Mouse (Mus musculus): Measurements from ENCODE around the gene Ntf5.
"Not testable (repeated sequence)": the region's sequence is repeated elsewhere in the genome, so short reads cannot be mapped to it uniquely, and the experiment has no call there.

Gene Ntf5

GRCm38 (mm10) chr7:45460377-45460776 lies 46.9 kb downstream of the Ntf5 start:
- DNase-seq (ENCODE audit: low read depth, low spot score) = no peak
- Histone ChIP-seq H3K27me3 (ENCODE audit: control insufficient read depth, insufficient read depth, low read length, poor library complexity, severe bottlenecking) (no peaks in the 10 kb centered on the region), H3K36me3 (ENCODE audit: control insufficient read depth, insufficient read depth, low read length, poor library complexity, severe bottlenecking) (peaks cover 11% of the 10 kb centered on the region)

GRCm38 (mm10) chr7:45460860-45461314 lies 47.4 kb downstream of the Ntf5 start:
- H3K36me3 ChIP-seq (ENCODE audit: control insufficient read depth, insufficient read depth, low read length, poor library complexity, severe bottlenecking) = peaks cover 11% of the 10 kb centered on the region
- no peak for DNase-seq (ENCODE audit: low read depth, low spot score)
- H3K27me3 ChIP-seq (ENCODE audit: control insufficient read depth, insufficient read depth, low read length, poor library complexity, severe bottlenecking) = no peaks in the 10 kb centered on the region

- DNase-seq (ENCODE audit: low read depth, low spot score) = no peak
- peaks cover 11% of the 10 kb centered on the region for H3K36me3 ChIP-seq (ENCODE audit: control insufficient read depth, insufficient read depth, low read length, poor library complexity, severe bottlenecking)
- H3K27me3 ChIP-seq (ENCODE audit: control insufficient read depth, insufficient read depth, low read length, poor library complexity, severe bottlenecking) = no peaks in the 10 kb centered on the region
Observed at GRCm38 (mm10) chr7:45461326-45461725, 47.8 kb downstream of the Ntf5 start.

- Histone ChIP-seq H3K27me3 (ENCODE audit: control insufficient read depth, insufficient read depth, low read length, poor library complexity, severe bottlenecking) (no peaks in the 10 kb centered on the region), H3K36me3 (ENCODE audit: control insufficient read depth, insufficient read depth, low read length, poor library complexity, severe bottlenecking) (peaks cover 11% of the 10 kb centered on the region)
- no peak for DNase-seq (ENCODE audit: low read depth, low spot score)
Observed at GRCm38 (mm10) chr7:45461781-45462180, 48.3 kb downstream of the Ntf5 start.

GRCm38 (mm10) chr7:45462325-45462724 lies 48.8 kb downstream of the Ntf5 start:
- Histone ChIP-seq H3K27me3 (ENCODE audit: control insufficient read depth, insufficient read depth, low read length, poor library complexity, severe bottlenecking) (no peaks in the 10 kb centered on the region), H3K36me3 (ENCODE audit: control insufficient read depth, insufficient read depth, low read length, poor library complexity, severe bottlenecking) (peaks cover 9% of the 10 kb centered on the region)
- no peak for DNase-seq (ENCODE audit: low read depth, low spot score)

- H3K36me3 ChIP-seq (ENCODE audit: control insufficient read depth, insufficient read depth, low read length, poor library complexity, severe bottlenecking); DNase-seq (ENCODE audit: low read depth, low spot score); H3K27me3 ChIP-seq (ENCODE audit: control insufficient read depth, insufficient read depth, low read length, poor library complexity, severe bottlenecking): not testable (repeated sequence)
Observed at GRCm38 (mm10) chr7:45462868-45463267, 49.4 kb downstream of the Ntf5 start.

GRCm38 (mm10) chr7:45463987-45464778 lies 50.7 kb downstream of the Ntf5 start:
- peaks cover 1% of the 10 kb centered on the region; the same call in 1 of the 2 replicates for H3K36me3 ChIP-seq (ENCODE audit: control insufficient read depth, insufficient read depth, low read length, poor library complexity, severe bottlenecking)
- H3K27me3 ChIP-seq (ENCODE audit: control insufficient read depth, insufficient read depth, low read length, poor library complexity, severe bottlenecking) = no peaks in the 10 kb centered on the region
- DNase-seq (ENCODE audit: low read depth, low spot score) = no peak

- Histone ChIP-seq H3K36me3 (ENCODE audit: control insufficient read depth, insufficient read depth, low read length, poor library complexity, severe bottlenecking) (peaks cover 1% of the 10 kb centered on the region; the same call in 1 of the 2 replicates), H3K27me3 (ENCODE audit: control insufficient read depth, insufficient read depth, low read length, poor library complexity, severe bottlenecking) (no peaks in the 10 kb centered on the region)
- DNase-seq (ENCODE audit: low read depth, low spot score) = no peak
Observed at GRCm38 (mm10) chr7:45465112-45465511, 51.6 kb downstream of the Ntf5 start.

GRCm38 (mm10) chr7:45465549-45465948 lies 52.1 kb downstream of the Ntf5 start:
- peaks cover 1% of the 10 kb centered on the region; the same call in 1 of the 2 replicates for H3K36me3 ChIP-seq (ENCODE audit: control insufficient read depth, insufficient read depth, low read length, poor library complexity, severe bottlenecking)
- DNase-seq (ENCODE audit: low read depth, low spot score) = no peak
- H3K27me3 ChIP-seq (ENCODE audit: control insufficient read depth, insufficient read depth, low read length, poor library complexity, severe bottlenecking) = no peaks in the 10 kb centered on the region

- Histone ChIP-seq H3K36me3 (ENCODE audit: control insufficient read depth, insufficient read depth, low read length, poor library complexity, severe bottlenecking) (peaks cover 1% of the 10 kb centered on the region; the same call in 1 of the 2 replicates), H3K27me3 (ENCODE audit: control insufficient read depth, insufficient read depth, low read length, poor library complexity, severe bottlenecking) (no peaks in the 10 kb centered on the region)
- DNase-seq (ENCODE audit: low read depth, low spot score) = peak; percentile 97
Observed at GRCm38 (mm10) chr7:45466283-45467089, 53.0 kb downstream of the Ntf5 start, which contains the start of gene Bax. Bax (minus strand) TSS chr7:45466898.
